Mouse (Mus musculus) layer of hippocampus, adult 6 months (tissue): ENCODE data around the gene Trim7. TPM values are rescaled to one million over a fixed set of nuclear protein-coding genes. Genes with fewer than 3 reads are reported as not detected.

Experiments
- long read RNA-seq, 2 experiments: library from polyadenylated mRNA; unstranded; transcript quantifications; one replicate each; pipeline ENCODE4 v2.0.0; 2019 to 2020
- polyA plus RNA-seq: library from polyadenylated mRNA; unstranded; fragments of <200 nt; fragmentation: Nextera tagmentation; gene quantifications from 2 replicates; pipeline ENCODE4 v1.2.3, GENCODE M21; 2021

The Trim7 gene
- polyA plus RNA-seq, result 0.53 and 0.62 TPM in 2 replicates
- long read RNA-seq, experiment 1, partial matches to known transcripts, result 1 of 3 reads
- long read RNA-seq, experiment 1, other reads (novel, unspliced or antisense), result 1 of 3 reads
- long read RNA-seq, experiment 2, partial matches to known transcripts, result 0 of 7 reads
- long read RNA-seq, experiment 2, other reads (novel, unspliced or antisense), result 2 of 7 reads

DNA sequence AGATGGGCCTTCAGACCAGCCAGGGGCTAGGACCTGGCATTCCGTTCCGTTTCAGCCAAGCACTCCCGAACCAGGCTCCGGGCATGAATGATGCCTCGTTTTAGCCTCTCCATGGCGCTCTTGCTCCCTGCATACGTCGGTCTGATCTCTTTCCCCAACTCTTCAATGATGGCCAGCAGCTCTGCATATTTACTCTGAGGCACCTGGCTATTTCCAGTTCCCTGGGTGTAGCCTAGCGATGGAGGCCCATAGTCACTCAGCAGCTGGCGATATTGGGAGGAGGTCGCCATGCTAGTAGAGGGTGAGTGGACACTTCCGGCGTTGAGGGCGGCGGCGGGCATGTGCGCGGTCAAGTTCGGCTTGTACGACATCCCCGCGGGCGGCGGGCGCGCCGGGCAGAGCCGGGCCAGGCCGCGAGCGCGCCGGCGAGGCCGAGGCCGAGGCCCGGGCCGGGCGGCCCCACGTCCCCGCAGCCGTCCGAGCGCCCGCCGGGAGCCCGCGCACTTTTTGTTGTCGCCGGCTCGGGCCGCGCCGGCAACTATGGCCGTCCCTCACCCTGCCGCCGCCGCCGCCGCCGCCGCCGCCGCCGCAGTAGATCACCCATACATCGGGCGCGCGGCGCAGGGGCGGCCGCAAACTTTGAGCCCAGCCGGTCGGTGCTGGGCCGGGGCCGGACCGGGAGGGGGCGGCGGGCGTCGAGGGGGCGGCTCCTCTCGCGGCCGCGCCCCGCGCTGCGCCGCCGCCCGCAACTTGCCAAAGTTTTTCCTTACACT, at the start of gene Trim7, which contains the start of gene Gm12184:
Gene Trim7, plus strand, starts transcription at position 162 of the 773 bp plus-strand sequence.
Gene Gm12184, minus strand, starts transcription at position 677 of the 773 bp plus-strand sequence.

DNA sequence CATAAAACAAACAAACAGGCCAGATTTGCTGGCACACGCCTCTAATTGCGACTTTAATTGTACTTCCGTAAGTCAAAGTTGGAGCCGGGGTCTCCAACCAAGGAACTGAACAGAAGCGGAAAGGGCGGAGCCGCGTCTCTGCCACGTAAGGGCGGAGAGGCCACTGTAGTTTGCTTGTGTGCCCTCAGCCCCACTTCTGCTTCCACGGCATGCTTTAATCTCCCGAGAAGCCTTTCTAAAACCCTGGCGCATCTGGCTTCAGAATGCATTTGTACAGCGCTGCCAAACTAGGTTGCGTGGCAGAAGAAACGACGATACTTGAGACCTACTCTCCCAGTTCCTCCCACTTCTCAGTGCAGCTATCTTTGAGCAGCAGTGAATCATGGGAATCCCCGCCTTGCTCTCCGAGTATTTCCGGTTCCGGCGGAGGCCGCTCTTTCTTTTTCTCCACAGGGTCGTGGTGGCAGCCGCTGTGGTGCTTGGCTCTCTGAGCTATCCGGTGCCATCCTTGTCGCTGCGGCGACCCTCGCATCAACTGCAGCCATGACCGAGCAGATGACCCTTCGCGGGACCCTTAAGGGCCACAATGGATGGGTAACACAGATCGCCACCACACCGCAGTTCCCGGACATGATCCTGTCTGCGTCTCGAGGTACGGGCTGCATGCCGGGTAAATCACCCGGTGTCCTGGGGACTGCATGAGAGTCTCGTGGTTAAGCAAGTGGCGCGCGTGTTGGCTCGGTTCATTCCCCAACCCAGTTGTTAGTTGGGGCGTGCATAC, 25.8 kb upstream of the Trim7 start, which contains the start of gene Rack1:
Gene Rack1, plus strand, starts transcription at position 412 of the 781 bp plus-strand sequence.

DNA sequence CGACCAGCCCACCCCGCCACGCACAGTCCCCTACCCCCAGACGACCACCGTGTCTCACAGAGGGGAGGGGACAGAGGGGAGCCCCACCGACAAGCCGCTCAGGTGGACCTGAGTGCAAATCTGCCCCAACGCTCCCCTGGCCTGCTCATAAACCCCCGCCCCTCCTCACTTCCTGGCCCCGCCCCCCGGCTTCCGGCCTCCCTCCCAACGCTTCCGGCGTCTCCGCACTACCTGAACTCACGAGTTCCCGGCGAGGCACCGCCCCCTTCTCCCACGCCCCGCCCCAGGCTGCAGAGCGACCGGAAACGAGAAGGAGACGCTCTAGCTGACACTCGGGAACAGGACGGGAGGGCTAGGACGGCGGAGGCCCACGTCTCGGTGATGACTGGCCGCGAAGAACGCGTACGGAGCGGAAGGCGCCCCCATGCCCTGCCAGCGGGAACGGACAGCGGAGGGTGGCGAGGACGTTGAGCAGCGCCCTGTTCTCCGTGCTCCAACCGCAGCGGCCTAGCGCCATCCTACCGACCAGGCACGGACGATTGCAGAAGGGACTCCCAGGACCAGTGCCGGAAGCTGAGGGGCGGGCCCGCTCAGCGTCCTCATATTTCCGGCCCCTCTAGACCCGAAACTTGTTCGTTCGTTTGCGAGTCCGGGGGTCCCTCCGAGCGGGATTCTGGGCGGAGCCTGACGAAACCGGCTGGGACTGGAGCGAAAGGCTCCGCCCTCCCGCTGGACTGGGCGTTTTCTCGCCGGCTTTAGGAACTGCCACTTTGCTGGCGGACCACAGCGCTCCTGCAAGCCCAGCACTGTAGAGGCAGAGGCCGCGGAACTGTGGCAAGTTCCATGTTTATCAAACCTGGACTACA, 8.9 kb upstream of the Trim7 start, which contains the start of gene Trim41:
Gene Trim41, minus strand, starts transcription at position 554 of the 866 bp plus-strand sequence.

DNA sequence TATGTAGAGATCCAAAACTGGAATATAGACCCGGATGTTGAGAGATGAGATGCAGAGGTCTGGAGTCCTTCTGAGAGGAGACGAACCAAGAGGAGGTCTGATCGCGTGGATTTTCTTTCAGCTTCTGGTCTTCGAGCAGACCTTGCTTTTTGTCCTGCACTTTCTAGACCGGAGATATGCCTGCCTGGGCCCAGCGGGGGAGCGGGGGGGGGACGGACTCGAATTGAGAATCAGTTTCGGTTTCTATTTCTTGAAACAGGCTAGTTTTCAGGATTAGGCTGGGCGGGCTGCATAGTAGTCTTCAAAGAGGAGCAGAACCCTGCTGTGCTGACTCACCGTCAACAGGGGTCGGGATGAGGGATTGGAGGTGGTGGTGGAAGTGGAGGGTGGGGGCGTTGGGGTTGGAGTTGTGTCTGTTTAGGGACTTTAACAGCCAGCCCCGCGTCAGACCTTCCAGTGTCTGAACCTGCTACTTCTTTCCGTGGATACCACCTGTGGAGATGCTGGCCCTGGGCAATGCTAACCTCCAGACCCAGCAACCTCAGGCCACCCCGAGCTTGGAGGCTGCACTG, 45.3 kb downstream of the Trim7 start, which contains the start of gene Irgm1:
Gene Irgm1, minus strand, starts transcription at position 483 of the 572 bp plus-strand sequence.

Other genes starting within 250 kb of the Trim7 start
- 215 and 222 TPM in 2 replicates for gene Rack1, start 25.8 kb upstream of the Trim7 start, polyA plus RNA-seq
- gene Trim41, start 8.8 kb upstream of the Trim7 start, polyA plus RNA-seq, result 2.9 and 3.2 TPM in 2 replicates
- gene Gm12184, start 515 bp downstream of the Trim7 start, polyA plus RNA-seq, result 0.18 TPM in 1 of 2 replicates, not detected in the other
- 10.0 and 13.6 TPM in 2 replicates for gene Irgm1, start 45.5 kb downstream of the Trim7 start, polyA plus RNA-seq
- gene Gm5431, start 76.1 kb downstream of the Trim7 start, polyA plus RNA-seq, result 0.15 TPM in 2 replicates
- gene Psme2b, start 120.0 kb downstream of the Trim7 start, polyA plus RNA-seq, result 3.0 and 3.3 TPM in 2 replicates
- not detected in 2 replicates for gene Olfr56, start 152.7 kb downstream of the Trim7 start, polyA plus RNA-seq
- gene 9930111J21Rik1, start 153.3 kb downstream of the Trim7 start, polyA plus RNA-seq, result 0.62 and 0.63 TPM in 2 replicates
- 0.03 TPM in 1 of 2 replicates, not detected in the other for gene Gm12185, start 166.1 kb downstream of the Trim7 start, polyA plus RNA-seq
- 0.95 and 3.9 TPM in 2 replicates for gene Tgtp1, start 168.0 kb downstream of the Trim7 start, polyA plus RNA-seq
- gene 9930111J21Rik2, start 225.1 kb downstream of the Trim7 start, polyA plus RNA-seq, result 0.38 and 0.40 TPM in 2 replicates
- gene Tgtp2, start 238.1 kb downstream of the Trim7 start, polyA plus RNA-seq, result 1.2 and 1.8 TPM in 2 replicates